Mouse (Mus musculus) right cerebral cortex, postnatal 14 days (tissue): ENCODE measurements around the gene Vmn1r21.
A peak's percentile ranks its signal among the peaks of the same experiment; 100 is the strongest.
"Not testable (repeated sequence)": the region's sequence is repeated elsewhere in the genome, so short reads cannot be mapped to it uniquely, and the experiment has no call there.

Experiments used
- DNase-seq: peaks from one replicate; pipeline ENCODE4 v3.0.0; 2022

The Vmn1r21 gene

DNA sequence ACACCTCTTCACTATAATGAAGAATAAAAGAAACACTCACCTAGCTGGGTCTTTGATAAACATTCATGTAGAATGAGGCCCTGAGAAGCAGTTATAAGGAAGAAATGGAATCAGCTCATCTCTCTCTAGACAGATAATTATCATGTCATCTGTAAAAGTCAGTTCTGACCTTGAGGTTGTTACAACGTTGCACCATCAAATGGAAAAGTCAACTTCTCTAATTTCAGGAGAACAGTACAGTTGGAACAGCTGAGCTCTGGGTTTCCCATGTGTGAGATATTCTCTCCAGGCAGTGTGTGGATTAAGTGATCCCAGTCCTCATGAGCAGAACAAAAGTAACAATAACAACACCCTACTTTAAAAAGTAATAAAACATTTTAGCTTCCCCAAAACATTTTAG lies at the start of gene Vmn1r21:
Vmn1r21 (minus strand) TSS at position 58 of the 400 bp plus-strand sequence.
- no peak for DNase-seq

DNA sequence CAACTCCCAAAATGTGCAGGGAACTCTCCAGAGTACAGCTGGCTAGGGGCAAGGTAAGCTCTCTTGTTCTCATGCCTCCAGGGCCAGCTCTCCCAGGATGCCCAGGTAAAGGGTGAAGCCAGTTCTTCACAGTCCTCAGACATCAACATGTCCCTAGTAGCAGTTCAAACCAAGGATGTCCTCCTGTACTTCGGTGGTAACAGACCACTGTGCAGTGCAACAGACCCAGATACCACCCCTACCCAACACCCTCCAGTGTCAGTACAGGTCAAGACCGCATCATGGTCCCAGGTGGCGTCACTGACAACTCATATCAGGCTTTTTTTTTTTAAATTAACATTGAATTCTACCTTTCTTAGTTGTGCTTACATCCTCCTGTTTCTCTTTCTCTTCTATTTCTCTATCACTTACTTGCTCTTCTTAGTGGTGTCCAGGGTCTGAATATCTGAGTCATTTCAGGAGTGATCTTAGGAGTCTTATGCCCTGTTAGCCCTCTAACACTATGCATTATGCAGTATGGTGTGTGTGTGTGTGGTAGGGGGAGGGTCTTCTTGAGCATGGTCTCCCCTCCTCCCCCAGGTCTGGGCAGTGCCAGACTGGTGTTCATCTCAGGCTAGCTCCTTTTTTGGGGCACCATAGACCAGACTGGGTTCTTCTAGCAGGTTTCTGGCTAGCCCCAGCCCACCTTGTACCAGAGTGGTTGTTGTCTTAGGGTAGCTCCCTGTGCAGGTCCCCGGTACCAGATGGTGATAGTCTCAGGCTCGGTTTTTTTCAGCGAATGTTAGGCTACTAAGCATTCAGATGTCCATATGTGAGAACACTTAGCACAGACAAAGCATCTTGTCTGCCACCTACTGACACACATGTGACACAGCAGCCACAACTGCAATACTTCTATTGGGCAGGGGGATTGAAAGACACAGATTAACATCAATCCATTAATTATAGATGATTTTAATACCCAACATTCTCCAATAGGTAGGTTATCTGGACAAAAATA lies 9.2 kb upstream of the Vmn1r21 start:
- DNase-seq = peak; percentile 8

DNA sequence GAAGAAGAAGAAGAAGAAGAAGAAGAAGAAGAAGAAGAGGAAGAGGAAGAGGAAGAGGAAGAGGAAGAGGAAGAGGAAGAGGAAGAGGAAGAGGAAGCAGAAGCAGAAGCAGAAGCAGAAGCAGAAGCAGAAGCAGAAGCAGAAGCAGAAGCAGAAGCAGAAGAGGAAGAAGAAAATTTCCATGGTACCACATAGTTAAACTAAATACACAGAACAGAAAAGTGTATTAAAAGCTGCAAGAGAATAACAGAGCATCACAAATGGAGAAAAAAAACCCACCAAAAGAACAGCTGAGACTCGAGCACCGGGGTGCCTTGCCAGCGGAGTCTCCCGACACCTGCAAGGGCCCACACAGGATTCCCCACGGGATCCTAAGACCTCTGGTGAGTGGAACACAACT lies 1.0 kb upstream of the Vmn1r21 start:
- DNase-seq = not testable (repeated sequence)

DNA sequence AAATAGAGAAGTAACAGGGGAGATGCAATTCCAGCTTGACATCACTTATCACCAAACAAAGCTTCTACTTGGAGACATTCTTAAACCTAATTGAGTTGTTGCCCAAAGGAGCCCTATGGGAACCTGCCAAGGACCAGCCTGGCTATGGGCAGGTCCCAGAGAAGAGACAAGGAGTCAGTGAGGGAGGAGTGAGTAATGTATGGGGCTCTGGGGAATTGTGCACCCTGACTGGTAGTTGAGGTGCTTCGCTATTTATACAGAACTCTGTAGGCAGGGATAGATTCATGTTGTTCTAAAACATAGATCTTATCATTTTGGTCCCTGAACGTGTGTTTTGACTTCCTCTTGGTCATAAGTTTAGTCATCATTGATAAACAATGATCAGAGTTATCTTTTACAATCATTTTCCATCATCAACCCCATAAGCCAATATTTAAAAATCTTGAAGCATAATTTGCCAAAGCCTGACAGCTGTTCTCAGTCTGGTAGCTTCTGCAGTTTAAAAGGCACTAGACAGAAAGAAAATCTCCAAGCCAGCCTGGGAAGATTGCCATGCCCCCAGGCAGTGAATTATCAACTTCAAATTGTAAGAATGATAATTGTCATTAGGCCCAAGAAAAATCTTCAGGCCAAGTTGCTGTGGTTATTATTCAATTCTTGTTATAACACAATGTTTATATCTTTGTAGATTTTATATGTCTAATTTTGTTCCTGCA lies 10.3 kb downstream of the Vmn1r21 start:
- DNase-seq = no peak

DNA sequence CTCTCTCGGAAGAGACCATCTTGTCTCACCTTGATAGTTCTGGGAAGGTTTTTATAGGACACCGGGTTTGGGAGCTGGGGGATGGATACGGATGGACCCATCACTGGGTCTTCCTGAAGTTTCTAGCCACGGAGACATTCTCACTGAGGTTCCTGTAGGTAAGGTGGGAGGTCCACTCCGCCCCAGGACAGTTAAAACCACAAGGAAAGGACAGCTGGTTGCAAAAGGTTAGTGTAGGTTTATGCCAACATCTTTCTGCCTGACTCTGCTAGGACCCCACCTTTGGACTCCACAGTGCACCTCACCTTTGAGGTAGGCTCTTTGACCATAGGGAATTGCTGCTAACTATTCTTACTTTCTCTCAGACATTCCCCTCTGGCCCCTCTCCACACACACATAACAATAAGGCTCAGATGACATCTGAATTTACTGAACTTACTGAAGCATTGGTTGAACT lies 24.9 kb downstream of the Vmn1r21 start:
- DNase-seq = no peak

DNA sequence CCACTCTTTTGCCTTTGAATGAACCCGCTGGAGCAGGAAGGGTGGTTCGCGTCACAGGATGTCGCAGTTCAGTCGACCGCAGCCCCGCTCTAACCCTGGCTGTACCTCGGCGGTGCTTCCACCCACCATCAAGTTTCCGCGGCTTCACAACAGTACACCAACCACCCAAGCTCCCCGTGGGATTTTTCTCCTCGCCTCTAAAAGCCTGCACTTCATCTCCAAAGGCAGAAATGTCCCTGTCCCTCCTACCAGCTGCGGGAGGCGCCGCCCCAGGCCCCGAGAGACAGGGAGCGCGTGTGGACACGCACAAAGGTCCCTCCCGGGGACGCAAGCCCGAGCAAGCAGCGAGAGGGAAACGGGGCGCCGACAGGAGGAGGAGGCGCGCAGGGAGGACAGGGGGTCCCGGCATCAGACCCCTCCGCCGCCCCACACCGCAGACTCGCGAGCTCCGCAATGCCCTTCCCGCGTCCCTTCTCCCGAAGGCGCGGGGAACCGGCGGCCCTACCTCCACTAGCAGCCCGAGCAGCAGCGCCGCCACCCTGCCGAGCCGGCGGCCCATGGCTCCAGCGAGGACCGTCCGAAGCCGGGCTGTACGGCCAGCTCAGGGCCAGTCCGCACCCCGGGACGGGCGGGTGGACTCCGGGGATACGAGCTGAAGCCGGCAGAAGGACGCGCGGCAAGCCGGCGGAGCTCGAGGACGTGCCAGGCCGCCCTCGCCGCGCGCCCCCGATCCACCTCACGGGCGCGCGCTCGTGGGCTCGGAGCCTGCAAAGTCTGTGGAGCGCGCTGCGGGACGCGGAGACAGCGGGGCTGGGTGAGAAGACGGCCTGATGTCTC lies 25.5 kb downstream of the Vmn1r21 start, which contains the start of gene Vopp1:
Vopp1 (minus strand) TSS at position 738 of the 837 bp plus-strand sequence.
- peak; percentile 76 for DNase-seq

DNA sequence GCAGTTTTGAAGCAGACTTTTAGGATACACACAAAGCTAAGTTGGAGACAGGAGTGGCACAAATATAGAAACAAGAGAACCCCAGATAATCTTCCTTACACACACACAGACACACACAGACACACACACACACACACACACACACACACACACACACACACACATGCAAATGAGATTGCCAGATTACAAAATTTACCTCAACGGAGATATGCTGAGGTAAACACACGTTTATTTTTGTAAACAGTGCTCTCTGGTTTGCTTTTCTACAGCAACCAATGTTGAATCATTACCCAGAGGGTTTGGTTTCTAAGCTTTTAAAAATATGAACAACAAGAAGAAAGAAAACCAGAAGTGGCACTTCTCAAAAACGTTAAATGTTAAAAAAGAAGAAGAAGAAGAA lies 26.7 kb downstream of the Vmn1r21 start:
- DNase-seq = no peak

DNA sequence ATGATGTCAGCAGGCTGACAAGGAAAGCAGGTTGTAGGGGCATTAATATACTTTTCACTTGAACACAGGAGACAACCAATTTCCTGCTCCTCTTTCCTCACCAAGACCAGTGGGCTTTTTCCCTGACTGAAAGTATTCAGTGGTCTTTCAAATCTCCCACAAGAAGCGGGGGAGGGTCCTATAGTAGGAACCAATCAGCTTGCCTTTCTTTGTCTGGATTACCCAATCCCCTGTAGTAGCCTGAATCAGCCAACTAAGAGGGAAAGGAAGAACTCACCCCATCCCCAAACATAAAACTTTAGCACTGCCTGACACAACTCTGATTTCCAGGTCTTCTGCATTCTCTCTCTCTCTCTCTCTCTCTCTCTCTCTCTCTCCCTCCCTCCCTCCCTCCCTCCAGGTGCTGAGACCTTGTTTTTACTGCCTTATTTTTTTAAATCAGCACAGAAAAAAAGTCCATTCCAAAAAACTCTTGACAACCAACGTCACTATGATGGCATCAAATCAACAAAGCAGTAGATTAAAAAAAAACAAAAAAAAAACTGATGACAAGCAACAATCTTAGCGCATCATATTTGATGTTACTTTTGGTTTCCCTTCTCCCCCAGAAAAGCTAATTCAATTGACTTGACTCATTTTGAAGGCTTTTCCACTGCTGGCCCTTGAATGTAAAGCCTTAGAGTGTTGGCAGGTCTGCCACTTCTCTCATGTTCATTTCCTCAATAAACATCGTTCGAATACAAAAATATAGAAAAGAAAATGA lies 27.3 kb downstream of the Vmn1r21 start:
- no peak for DNase-seq

DNA sequence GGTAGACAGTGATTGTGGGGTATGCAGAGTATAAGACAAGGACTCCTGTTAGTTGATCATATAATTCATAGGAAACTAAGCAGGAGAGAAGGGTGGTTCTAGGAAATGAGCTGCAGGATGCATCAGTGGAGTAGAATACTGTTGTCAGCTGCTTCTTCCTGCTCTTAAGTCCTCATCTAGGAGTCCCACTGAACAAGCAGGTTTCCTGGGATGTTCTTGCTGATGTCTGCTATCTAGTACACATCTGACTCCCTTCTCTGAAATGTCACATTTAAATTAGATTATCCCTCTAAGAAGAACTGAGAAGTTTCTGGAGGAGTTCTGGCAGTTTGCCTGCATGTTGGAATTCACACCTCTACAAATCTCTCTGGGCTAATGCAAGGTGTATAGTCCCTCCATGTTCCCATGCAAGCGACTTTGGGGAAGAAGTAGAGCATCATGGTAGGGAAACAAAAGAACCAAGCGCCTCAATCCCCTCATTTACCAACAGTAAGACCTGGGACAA lies 35.7 kb downstream of the Vmn1r21 start:
- no peak for DNase-seq

DNA sequence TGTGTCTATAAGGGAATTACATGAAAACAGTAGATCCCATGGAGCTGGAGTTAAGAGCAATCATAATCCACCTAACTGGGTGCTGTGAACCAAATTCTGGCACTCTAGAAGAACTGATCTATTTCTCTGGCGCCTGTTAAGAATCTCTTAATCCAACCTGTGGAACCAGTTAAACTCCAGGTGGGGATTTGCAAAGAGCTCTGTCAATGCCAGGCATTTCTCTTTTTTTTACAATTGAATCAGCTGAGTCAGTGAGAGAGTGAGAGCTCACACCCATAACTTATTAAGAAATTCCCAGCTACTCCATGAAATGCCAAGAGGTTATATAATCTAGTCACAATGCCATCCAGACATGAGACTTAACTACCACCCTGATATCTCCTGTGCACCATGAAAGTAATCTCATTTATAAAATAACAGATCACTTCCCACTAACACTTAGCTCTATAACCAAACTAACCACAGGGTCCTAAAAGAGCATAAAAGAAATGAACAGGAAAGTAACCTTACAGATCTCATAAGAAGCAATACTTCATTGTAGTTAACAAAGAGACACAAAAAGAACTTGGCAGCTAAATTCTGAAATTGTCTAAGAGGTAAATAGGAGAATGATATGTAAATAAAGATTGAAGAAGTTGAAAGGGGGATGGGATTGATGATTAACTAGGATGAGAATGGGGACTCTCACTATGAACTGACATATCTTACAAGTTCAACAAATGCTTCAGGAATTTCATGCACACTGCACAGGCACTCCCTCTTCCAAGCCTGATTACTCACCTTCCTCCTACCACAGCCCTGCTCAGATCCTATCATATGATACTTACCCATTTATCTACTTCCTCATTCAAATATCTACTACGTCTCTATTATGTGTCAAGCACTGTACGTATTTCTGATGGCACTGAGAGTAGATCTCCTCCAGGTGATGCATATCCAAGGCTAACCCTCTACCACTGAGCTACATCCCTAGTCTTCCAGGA lies 38.1 kb downstream of the Vmn1r21 start:
- DNase-seq = no peak

DNA sequence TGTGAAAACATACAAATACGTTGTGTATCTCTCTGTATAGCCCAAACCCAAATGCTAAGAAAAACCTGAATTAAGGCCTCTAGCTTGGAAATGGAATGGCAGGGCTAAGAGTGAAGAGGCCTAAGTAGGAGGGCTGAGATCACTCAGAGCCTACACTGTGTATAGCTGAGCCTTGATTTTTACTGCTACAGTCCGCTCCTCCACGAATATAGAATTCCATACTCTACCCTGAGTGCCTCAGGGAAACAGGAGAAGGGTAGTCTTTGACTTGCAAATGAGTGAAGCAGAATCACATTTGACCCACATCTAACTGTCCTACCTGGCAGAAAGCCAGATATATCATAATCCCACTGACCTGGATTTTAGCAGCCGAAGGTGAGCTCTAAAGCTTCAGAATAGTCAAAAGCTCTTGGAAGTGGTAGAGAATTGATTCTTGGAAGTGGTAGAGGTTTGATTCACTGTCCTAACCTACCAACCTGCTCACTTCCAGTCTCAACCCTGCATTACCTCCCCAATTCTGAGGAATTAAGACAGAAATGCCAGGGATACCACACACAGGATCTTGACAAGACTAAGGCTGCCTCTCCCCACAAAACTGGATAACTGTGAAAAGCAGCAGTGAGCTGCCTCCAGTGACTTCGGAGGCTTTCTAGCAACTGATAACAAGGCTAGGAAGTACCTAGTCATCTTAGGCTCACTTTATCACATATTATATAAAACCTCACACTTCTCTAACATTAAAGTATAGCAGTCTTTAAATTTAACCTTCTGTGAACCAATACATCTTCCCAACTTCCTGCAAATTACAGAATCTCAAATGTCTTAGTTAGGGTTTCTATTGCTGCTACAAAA lies 44.7 kb downstream of the Vmn1r21 start:
- no peak for DNase-seq

DNA sequence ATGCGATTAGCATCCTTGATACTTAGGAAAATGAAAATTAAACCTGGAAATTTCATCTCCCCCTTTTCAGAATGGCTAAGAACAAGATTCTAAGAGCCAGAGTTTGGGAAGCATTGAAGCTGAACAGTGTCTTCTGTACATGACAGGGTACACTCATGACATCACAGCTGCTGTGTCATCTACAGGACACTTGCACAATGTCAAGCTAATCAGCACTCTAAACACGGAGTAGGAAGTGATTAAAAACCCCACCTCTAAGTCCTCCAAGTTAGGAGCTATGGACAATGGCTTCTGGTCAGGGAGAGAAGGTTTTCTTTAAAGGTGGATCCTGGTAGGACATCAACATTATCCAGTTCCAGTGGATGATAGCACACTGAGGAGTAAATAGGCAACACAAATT lies 47.0 kb downstream of the Vmn1r21 start:
- DNase-seq = no peak

DNA sequence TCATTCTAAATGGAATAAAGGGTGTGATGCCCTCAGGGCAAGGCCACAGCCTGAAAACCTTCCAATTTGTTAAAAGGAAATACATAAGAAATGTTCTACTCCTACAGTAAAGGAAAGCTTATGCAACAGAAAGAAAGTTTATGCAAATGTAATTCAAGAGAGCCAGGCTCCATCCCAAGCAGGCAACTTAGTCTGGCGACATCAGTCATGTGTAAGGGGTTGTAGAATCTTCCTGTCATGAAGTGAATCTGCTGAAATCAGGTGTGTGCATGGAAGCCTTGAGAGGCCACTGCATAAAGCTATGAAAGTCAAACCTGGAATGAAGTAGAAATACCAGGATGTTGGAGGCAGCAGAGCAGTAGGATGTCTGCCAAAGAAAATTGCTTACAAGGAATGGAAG lies 51.2 kb downstream of the Vmn1r21 start:
- no peak for DNase-seq

DNA sequence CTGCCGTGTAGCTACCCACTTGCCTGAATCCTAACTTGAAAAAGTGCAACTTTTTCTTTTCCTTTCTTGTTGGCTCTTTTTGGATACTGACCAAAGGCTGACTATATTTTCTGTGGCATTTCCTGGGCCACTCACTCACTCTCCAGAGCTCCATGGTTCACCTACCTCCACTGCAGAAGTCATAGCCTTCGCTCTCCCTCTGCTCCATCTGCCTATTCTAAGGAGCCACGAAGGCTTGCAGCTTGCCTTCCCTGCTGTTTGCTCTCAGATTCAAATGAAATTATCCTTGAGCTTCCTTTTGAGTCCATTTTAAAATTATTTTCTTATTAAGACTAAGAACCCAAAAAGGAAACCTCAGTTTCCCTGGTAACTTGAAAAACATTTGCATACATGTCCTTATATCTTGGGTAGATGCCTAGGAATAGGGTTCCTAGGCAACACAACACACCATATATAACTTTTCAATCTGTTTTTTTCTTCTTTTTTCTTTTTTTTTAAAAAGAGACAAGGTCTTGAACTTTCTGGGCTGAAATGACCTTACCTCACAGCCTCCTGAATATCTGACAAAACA lies 53.2 kb downstream of the Vmn1r21 start:
- no peak for DNase-seq

DNA sequence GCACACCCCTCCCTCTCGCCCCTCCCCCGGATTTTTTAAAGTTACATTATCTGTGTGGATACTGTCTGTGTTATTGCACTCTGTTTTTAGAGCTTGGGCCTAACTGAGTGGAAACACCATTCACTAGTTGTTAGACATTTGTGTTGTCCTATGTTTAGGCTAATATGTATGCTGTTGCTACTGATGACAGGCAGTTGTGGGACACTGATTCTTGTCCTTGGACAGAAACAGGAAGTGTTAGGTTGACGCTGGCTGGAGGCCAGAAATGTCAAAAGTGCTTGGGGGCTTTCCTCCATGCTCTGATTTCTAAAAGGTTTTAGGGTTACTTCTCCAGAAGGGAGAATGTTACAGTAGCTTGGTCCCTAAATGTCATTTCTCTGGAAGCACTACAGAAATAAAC lies 54.3 kb downstream of the Vmn1r21 start:
- DNase-seq = peak; percentile 30
